Mouse (Mus musculus) lung, postnatal 0 days (tissue): ENCODE measurements around the gene Kdm6b. TPM values are rescaled to one million over a fixed set of nuclear protein-coding genes. Genes with fewer than 3 reads are reported as not detected.

Experiments used
- ATAC-seq: fragments of 200-750 bp; cut with Nextera tagmentation; 2 replicates; pipeline ENCODE4 v1.8.0; 2017; ENCODE audit warnings: moderate library complexity
- DNase-seq: peaks from one replicate; pipeline ENCODE4 v3.0.0-alpha.2; 2016; ENCODE audit warnings: low spot score
- H3K27ac ChIP-seq: fragments of 300-500 bp; sonication (generic); 2 replicates; pipeline ENCODE4 v1.5.1; 2014; ENCODE audit warnings: antibody characterized with exemption, mild to moderate bottlenecking, low read length, mixed read lengths
- H3K27me3 ChIP-seq: fragments of 300-500 bp; sonication (generic); replicated peaks from 2 replicates; pipeline ENCODE4 v1.6.1; 2014; ENCODE audit warnings: low read length, mixed read lengths; ENCODE audit not compliant: insufficient read depth
- H3K36me3 ChIP-seq: fragments of 300-500 bp; sonication (generic); 2 replicates; pipeline ENCODE4 v1.6.1; 2014; ENCODE audit warnings: low read length, mixed read lengths; ENCODE audit not compliant: insufficient read depth
- H3K4me1 ChIP-seq: fragments of 300-500 bp; sonication (generic); 2 replicates; pipeline ENCODE4 v1.6.1; 2014; ENCODE audit warnings: antibody characterized with exemption, low read depth, low read length, mixed read lengths; ENCODE audit not compliant: insufficient read depth
- H3K4me2 ChIP-seq: fragments of 300-500 bp; sonication (generic); replicated peaks from 2 replicates; pipeline ENCODE4 v1.6.1; 2014; ENCODE audit warnings: low read depth, mild to moderate bottlenecking, low read length, moderate library complexity, mixed read lengths
- H3K4me3 ChIP-seq: fragments of 300-500 bp; sonication (generic); 2 replicates; pipeline ENCODE4 v1.5.1; 2014; ENCODE audit warnings: low read depth, low read length
- H3K9ac ChIP-seq: fragments of 300-500 bp; sonication (generic); replicated peaks from 2 replicates; pipeline ENCODE4 v1.6.1; 2014; ENCODE audit warnings: low read depth, mild to moderate bottlenecking
- H3K9me3 ChIP-seq: fragments of 300-500 bp; sonication (generic); 2 replicates; pipeline ENCODE4 v1.6.1; 2016; ENCODE audit warnings: low read length, mixed read lengths
- CTCF ChIP-seq: IDR thresholded peaks from 2 replicates; pipeline ENCODE4 v1.5.1; 2016; ENCODE audit warnings: antibody characterized with exemption, mild to moderate bottlenecking
- EP300 ChIP-seq: IDR thresholded peaks from 2 replicates; pipeline ENCODE4 v1.6.1; 2016; ENCODE audit warnings: antibody characterized with exemption, mild to moderate bottlenecking, control low read depth
- WGBS: fragments of 180-500 bp; shearing (Covaris S2); extraction: QIAGEN DNeasy Blood & Tissue Kit; methylation state at CpG from one replicate; pipeline ENCODE4 v1.1.7; 2014; 5-methylcytosine and 5-hydroxymethylcytosine counted together
- polyA plus RNA-seq: library from polyadenylated mRNA; unstranded; fragments of >200 nt; fragmentation: Nextera tagmentation; extraction: Ambion mirVana; gene quantifications from 2 replicates; pipeline ENCODE4 v1.2.1, GENCODE M21; 2015

Gene Kdm6b
- polyA plus RNA-seq, 1 experiment from 2014 or later = 29.4 TPM

DNA sequence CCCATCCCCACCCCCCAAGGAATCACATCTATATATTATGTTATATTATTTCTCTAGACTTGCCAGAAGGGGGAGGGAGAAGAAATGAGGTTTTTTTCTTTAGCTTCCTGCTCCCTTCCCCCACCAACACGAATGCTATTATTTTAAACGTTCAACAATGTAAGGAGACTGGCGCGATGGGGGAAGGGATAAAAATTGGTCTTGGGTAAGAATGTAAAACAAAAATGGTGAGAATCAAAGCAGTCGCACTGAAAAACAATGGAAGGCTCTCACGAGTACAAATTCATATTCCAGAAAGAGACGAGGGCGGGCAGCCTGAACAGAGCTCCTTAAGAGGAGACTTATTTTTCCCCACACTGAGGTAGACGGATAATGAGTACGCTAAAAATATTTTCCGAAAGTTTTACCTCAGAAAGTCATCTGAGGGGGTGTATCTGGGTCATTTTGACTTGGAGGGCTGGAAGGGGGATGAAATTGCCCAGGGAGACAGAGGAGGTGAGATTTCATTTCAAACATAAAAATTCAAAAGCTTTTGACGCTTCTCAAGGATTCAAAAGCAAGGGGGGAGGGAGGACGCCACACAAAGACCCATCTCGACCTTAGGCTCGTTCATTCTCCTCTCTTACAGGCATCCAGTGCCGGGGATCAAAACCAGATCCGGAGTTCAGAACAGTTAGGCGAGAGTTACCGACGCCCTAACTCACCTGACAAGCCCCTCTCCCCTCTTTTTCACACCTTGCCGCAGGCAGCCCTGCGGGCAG lies 46.4 kb downstream of the Kdm6b start:
- WGBS = under 1% methylated on average over 22 of the region's 22 CpGs
- Histone ChIP-seq H3K4me1 (peaks cover 24% of the 10 kb centered on the region), H3K9ac (peak overlapping the region; percentile 95), H3K9me3 (no peaks in the 10 kb centered on the region), H3K4me2 (peak overlapping the region; percentile 77), H3K36me3 (0 out of 2 replicates have a peak, but pooled peaks cover 4% of the 10 kb centered on the region), H3K27ac (peak overlapping the region; percentile 100), H3K27me3 (no peaks in the 10 kb centered on the region), H3K4me3 (peak overlapping the region; percentile 98)
- peak; percentile 45 for DNase-seq
- TF ChIP-seq CTCF = no peak
- peak; percentile 55; the same call in 1 of the 2 replicates for TF ChIP-seq EP300
- peak; percentile 7; the same call in 1 of the 2 replicates for ATAC-seq

DNA sequence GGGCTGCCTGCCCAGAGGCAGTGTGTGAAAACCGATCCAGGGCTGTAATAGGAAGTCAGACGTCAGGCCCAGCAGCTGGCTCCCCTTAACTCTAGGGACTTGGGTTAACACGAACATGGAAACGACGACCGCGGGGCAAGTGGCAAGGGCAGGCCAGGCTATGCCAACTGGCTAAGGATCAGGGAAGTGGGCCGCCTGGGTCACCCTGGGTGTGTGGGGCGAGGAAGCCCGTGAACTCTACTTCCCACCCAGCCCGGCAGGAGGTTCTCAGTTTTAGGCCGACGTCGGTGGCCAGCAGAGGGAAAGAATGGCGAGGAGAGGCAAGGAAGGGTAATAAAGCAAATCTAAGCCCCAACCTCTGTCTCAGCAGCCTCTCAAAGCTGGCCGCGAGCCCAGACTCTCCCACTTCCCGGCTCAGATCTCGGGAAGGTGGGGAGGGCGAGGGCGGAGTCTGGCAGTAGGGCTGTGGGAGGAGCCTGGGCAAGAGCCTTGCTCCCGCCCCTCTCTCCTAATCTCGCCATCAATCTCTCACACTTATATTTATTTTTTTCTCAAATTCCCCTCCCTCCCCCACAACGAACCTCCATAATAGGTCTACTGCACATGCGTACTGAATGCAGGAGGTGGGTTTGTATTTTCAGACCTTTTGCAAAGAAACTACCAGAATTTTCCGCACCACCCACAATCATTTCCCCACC lies 47.2 kb downstream of the Kdm6b start:
- TF ChIP-seq EP300 (no peak; the same call in 1 of the 2 replicates), CTCF (peak; percentile 18; the same call in 1 of the 2 replicates)
- under 1% methylated on average over 25 of the region's 26 CpGs for WGBS
- no peaks in the 10 kb centered on the region for H3K9me3 ChIP-seq
- H3K4me3 ChIP-seq = peak overlapping the region; percentile 98
- H3K27me3 ChIP-seq = no peaks in the 10 kb centered on the region
- H3K9ac ChIP-seq = peak overlapping the region; percentile 26; the same call in 1 of the 2 replicates
- peak overlapping the region; percentile 100 for H3K27ac ChIP-seq
- DNase-seq (peak; percentile 100), ATAC-seq (peak; percentile 81)
- H3K4me2 ChIP-seq = peak overlapping the region; percentile 77
- H3K4me1 ChIP-seq = peaks cover 24% of the 10 kb centered on the region
- H3K36me3 ChIP-seq = 0 out of 2 replicates have a peak, but pooled peaks cover 11% of the 10 kb centered on the region

- Histone ChIP-seq H3K27me3 (no peaks in the 10 kb centered on the region), H3K9me3 (no peaks in the 10 kb centered on the region), H3K27ac (peak overlapping the region; percentile 100), H3K4me2 (peak overlapping the region; percentile 77), H3K4me3 (peak overlapping the region; percentile 98), H3K4me1 (peaks cover 24% of the 10 kb centered on the region), H3K9ac (peak overlapping the region; percentile 26; the same call in 1 of the 2 replicates), H3K36me3 (peaks cover 17% of the 10 kb centered on the region; the same call in 1 of the 2 replicates)
- no peak for TF ChIP-seq EP300
- no peak for TF ChIP-seq CTCF
- ATAC-seq (peak; percentile 14; the same call in 1 of the 2 replicates), DNase-seq (peak; percentile 58)
- WGBS = 22% methylated on average over 6 of the region's 6 CpGs
Measured at GRCm38 (mm10) chr11:69365722-69366121, 47.8 kb downstream of the Kdm6b start.

DNA sequence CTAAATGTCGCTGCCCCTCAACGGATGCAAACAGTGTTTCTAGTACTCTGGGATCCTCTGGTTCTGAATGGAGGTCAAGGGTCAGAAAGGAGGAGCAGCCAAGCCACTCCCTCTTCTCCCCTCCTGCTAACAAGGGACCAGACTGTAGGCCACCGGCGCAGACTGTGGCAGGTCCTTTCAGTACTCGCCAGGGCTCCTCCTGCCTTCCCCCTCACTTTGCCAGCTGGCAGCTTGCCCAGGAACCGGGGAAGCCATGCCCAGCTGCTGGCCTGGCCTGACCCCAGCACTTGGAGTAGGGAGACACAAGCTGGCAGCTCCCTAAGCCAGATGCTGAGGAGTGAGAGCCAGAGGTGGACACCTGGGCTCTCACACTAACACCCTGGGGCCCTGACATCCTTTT lies 48.6 kb downstream of the Kdm6b start:
- Histone ChIP-seq H3K27me3 (no peaks in the 10 kb centered on the region), H3K9ac (no peak overlapping the region), H3K4me2 (peak overlapping the region; percentile 77), H3K9me3 (no peaks in the 10 kb centered on the region), H3K27ac (peak overlapping the region; percentile 100), H3K36me3 (peaks cover 24% of the 10 kb centered on the region; the same call in 1 of the 2 replicates), H3K4me1 (peaks cover 24% of the 10 kb centered on the region), H3K4me3 (no peak overlapping the region)
- WGBS = 2% methylated on average over 6 of the region's 6 CpGs
- DNase-seq = peak; percentile 96
- TF ChIP-seq EP300 (peak; percentile 9), CTCF (no peak; the same call in 1 of the 2 replicates)
- peak; percentile 66 for ATAC-seq

GRCm38 (mm10) chr11:69364376-69364775 lies 49.1 kb downstream of the Kdm6b start:
- Histone ChIP-seq H3K9ac (no peak overlapping the region), H3K4me3 (no peak overlapping the region), H3K27me3 (no peaks in the 10 kb centered on the region), H3K9me3 (no peaks in the 10 kb centered on the region), H3K27ac (peak overlapping the region; percentile 100), H3K4me1 (peaks cover 24% of the 10 kb centered on the region), H3K4me2 (peak overlapping the region; percentile 77), H3K36me3 (peaks cover 30% of the 10 kb centered on the region; the same call in 1 of the 2 replicates)
- ATAC-seq (no peak), DNase-seq (no peak)
- TF ChIP-seq CTCF (no peak), EP300 (no peak)
- WGBS = 25% methylated on average over 8 of the region's 8 CpGs

DNA sequence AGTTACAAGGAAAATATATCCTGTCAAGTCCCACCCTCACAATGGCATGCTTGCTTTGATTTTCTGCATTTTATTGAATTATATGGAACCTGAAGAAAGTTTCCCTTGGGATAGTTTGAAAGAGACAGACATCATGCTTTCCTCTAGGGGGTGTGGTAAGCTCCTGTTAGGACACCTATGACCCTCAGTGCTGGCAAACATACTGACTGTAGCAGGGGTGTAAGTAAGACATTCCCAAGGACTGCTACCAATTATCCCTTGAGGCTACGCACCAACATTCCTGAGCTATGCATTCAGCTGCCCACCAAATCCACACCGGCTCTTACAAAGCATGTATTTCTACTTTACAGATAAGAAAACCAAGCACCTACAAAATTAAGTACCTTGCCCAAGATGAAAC lies 51.0 kb downstream of the Kdm6b start:
- H3K9me3 ChIP-seq = no peaks in the 10 kb centered on the region
- WGBS = 47% methylated on average over 2 of the region's 2 CpGs

More for the DNA sequence above, 51.0 kb downstream of the Kdm6b start:
- Histone ChIP-seq H3K9ac (no peak overlapping the region), H3K36me3 (peaks cover 47% of the 10 kb centered on the region; the same call in 1 of the 2 replicates), H3K27ac (no peak overlapping the region), H3K4me2 (no peak overlapping the region), H3K27me3 (no peaks in the 10 kb centered on the region), H3K4me1 (peaks cover 19% of the 10 kb centered on the region), H3K4me3 (no peak overlapping the region)
- peak; percentile 42 for DNase-seq
- ATAC-seq = no peak
- TF ChIP-seq CTCF (peak; percentile 50), EP300 (no peak)
